Mouse (Mus musculus) telencephalon, adult 2 months (tissue): Measurements from ENCODE around the gene Ccdc102a.

Experiments used
- DNase-seq: peaks from one replicate; pipeline ENCODE4 v3.0.0-alpha.2; 2011; ENCODE audit warnings: low read depth, low spot score

The Ccdc102a gene

GRCm38 (mm10) chr8:94917851-94918495 is at the start of gene Ccdc102a:
Gene Ccdc102a, minus strand, starts transcription at chr8:94918098.
- DNase-seq = no peak

- no peak for DNase-seq
These were observed 49.7 kb upstream of the Ccdc102a start for GRCm38 (mm10) chr8:94967554-94967953.

- DNase-seq = no peak
These were observed 49.2 kb upstream of the Ccdc102a start for GRCm38 (mm10) chr8:94967071-94967470.

GRCm38 (mm10) chr8:94966578-94966977 is 48.7 kb upstream of the Ccdc102a start:
- no peak for DNase-seq

- DNase-seq = no peak
These were observed 46.9 kb upstream of the Ccdc102a start for GRCm38 (mm10) chr8:94964828-94965227.

- no peak for DNase-seq
These were observed 44.3 kb upstream of the Ccdc102a start for GRCm38 (mm10) chr8:94962201-94962600.

- DNase-seq = no peak
These were observed 38.2 kb upstream of the Ccdc102a start for GRCm38 (mm10) chr8:94956078-94956574.

GRCm38 (mm10) chr8:94954921-94955758 is 37.2 kb upstream of the Ccdc102a start:
- no peak for DNase-seq

GRCm38 (mm10) chr8:94954368-94954737 is 36.5 kb upstream of the Ccdc102a start:
- DNase-seq = no peak

- no peak for DNase-seq
These were observed 35.9 kb upstream of the Ccdc102a start for GRCm38 (mm10) chr8:94953624-94954367.

- DNase-seq = no peak
These were observed 34.2 kb upstream of the Ccdc102a start for GRCm38 (mm10) chr8:94952086-94952485.

GRCm38 (mm10) chr8:94950458-94950857 is 32.6 kb upstream of the Ccdc102a start:
- DNase-seq = no peak

GRCm38 (mm10) chr8:94950046-94950445 is 32.1 kb upstream of the Ccdc102a start:
- peak; percentile 49 for DNase-seq

GRCm38 (mm10) chr8:94949010-94949409 is 31.1 kb upstream of the Ccdc102a start:
- DNase-seq = no peak

GRCm38 (mm10) chr8:94948421-94948820 is 30.5 kb upstream of the Ccdc102a start:
- no peak for DNase-seq

- peak; percentile 78 for DNase-seq
These were observed 27.3 kb upstream of the Ccdc102a start for GRCm38 (mm10) chr8:94945185-94945584.

GRCm38 (mm10) chr8:94942566-94942965 is 24.7 kb upstream of the Ccdc102a start:
- DNase-seq = no peak

GRCm38 (mm10) chr8:94935172-94935571 is 17.3 kb upstream of the Ccdc102a start:
- no peak for DNase-seq

- no peak for DNase-seq
These were observed 16.0 kb upstream of the Ccdc102a start for GRCm38 (mm10) chr8:94933918-94934317.

GRCm38 (mm10) chr8:94928227-94928626 is 10.3 kb upstream of the Ccdc102a start:
- DNase-seq = no peak

- no peak for DNase-seq
These were observed 5.5 kb upstream of the Ccdc102a start, which contains the start of gene Adgrg5 for GRCm38 (mm10) chr8:94923405-94923804. Gene Adgrg5, plus strand, starts transcription at chr8:94923694.

GRCm38 (mm10) chr8:94922602-94923001 is 4.7 kb upstream of the Ccdc102a start:
- no peak for DNase-seq
